Mouse (Mus musculus) lung, postnatal 25 days (tissue): Measurements from ENCODE around the gene Spred2.

ENCODE experiments used
- DNase-seq: peaks from one replicate; pipeline ENCODE4 v3.0.0; 2022; ENCODE audit warnings: low spot score

Spred2 gene

DNA sequence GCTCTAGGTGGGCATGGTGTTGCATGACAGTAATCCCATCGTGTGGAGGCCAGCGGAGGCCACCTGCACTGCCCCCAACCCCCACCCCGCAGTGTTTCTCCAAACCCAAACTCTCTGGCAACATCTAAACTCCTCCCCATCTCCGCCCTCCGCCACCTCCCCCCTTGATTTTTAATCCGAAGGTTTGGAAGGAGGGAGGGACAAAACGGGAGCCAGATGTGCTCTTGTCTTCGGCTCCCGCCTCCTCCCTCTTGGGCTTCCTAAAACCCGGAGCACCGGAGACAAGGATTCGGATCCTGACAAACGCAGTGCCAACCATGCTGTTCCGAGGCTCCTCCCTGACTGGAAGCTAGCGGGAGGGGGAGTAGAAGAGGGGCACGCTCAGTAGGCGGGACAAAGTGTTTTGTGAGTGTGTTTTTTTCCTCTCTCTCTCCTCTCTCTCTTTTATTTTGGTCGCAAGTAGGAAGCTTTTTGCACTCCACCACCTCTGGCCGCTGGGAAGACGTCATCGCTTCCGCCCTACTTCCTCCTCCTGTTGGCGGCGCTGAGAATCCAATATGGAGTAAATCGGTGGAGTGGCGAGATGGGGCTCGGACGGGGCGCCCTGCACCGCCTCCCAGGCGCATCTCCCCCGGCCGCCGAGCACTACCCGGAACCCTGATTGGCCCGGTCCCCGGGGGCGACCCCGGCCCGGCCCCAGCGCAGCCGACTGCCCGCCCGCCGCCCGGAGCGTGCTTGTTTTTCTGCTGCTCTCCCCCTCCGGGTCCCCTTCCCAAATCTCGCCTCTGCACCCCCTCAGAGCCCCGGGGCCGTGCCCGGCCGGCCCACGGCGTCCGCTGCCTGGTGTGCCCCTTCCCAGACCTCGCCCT lies at the start of gene Spred2:
Gene Spred2, plus strand, starts transcription at position 488 of the 869 bp plus-strand sequence.
- peak; percentile 92 for DNase-seq

DNA sequence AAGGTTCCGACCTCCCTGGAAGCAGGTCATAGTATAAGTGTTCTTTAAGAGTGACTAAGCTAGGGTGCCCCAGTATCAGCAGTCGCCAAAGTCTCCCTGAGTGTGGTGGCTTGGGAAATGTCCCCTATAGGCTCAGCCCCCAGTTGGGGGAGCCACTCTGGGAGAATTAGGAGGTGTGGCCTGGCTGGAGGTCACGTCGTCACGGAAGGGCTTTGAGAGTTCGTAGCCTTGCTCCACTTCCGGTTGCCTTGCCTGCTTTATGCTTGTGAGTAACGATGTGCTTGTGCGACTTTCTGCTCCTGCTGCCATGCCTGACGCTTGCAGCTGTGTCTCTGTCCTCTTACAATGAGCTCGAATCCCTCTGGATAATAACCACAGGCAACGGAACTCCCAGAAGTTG lies 48.6 kb upstream of the Spred2 start:
- DNase-seq = no peak

DNA sequence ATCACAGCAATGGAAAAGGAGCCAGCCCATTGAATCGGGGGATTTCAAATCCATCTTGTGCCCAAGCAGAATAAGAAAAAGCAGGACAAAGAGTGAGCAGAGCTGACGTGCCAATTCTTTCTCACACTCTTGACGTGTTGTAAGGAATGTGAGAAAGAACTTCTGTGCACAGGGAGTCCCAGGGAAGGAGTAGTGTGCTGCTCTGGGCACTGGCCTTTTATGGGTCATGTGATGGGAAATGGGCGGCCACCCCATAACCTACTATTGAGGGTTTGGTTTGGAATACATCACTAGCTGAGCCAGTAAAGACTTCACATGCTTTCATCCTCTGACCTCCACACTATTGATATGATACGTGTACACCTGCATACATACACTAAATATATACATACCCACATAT lies 48.2 kb upstream of the Spred2 start:
- DNase-seq = no peak

DNA sequence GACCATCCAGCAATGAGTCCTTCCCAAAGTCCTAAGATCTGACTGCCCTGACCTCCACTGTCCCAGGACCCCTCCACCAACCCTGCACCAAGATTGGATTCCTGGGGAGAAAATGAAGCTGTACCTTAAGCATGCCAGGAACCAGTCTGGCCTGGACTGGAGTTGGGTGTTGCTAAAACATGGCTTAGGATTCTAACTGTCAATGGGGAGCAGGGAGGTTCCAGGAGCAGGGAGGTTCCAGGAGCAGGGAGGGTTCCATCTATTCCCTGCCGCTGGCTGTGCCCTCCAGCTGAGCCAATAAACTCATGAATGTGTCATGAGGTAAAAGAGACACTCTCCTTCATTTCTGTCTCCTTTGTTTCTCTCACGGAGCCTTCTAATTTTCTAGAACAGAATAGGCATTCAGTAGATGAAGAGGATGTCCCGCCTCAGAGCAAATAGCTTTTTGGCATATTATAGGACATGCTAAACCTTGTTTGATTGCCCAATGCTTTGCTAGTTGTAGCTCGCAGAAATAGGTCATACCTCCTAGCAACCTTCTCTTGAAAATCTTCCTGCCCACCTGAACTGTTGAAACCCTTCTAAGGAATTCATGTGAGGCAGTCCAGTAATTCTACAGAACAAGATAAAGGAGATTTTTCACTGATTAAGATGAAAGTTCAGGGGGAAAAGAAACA lies 46.8 kb upstream of the Spred2 start:
- DNase-seq = no peak

DNA sequence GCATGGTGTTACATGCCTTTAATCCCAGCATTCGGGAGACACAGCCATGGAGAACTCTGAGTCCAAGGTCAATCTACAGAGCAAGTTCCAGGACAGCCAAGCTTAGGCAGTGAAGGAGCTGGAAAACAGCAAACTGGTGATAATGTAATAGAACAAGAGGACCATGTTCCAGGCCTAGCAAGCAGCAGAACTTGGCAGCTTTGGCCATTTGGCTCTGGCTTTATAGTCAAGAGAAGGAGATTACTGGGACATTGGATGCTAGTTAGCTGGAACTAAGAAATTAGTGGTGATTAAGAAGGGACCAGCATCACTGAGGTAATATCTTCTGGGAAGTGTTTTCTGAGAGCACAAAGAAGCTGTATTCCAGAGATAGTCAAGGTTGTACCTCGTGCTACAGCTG lies 42.8 kb upstream of the Spred2 start:
- DNase-seq = no peak

DNA sequence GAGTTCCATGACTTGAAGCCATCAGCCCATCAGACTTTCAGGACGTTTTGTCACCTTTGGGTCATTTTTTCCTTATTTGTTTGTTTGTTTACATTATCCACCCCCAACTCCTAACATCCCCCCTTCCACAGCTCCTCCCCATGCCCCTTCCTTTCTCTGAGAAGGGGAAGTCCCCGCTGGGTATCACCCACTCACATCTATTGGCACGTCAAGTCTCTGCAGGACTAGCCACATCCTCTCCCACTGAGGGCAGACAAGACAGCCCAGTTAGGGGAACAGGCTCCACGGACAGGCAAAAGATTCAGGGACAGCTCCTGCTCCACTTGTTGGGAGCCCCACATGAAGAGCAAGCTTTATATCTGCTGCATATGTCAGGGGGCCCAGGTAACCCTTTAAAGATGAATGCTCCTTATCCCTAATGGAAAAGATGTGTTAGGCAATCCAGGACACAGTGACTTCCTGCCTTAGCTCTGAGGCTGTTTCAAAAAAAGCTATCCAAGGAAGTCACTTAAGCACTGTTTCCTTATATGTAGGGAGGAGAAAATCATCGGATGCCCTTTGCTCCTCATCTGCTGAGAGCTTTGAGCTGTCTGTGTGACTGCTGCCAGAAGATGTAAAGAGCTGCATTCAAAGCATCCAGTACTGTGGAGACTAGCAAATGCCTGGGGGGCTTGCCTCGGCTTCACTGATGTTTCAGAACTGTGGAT lies 33.3 kb upstream of the Spred2 start:
- DNase-seq = no peak

DNA sequence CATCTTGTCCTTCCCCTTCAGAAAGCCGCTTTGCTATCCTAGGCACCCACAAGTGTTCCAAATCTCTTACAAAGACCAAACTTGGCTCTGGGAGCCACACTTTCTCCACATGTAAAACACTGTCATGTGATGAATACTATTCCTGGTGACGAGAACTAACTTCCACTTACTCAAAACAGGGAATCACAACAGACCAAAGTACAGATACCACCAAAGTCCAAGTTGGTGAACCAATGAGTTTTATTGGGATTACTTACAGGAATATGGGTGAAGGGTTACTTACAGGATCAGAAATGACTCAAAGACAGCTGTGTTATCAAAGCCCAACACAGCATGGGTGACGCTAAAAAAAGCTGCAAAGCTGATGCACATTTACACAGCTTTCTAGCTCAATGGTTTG lies 30.9 kb upstream of the Spred2 start:
- no peak for DNase-seq

DNA sequence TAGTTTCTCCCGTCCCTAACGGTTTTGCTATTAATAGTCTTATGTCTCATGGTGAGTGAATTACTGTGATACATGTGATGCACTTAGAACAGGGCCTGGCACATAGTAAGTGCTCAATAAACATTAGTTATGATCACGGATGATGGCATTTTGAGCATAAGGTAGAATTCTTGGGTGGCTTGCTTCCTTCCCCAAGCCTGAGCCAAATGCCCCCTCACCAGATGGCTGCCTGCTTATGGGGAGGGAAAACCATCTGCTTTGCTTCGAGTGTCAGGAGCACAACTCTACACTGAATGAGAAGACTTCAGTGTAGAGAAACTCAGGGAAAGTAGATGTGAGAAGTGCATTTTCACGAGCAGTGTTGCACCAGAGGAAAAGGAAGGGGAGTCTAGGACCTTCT lies 24.6 kb upstream of the Spred2 start:
- no peak for DNase-seq

DNA sequence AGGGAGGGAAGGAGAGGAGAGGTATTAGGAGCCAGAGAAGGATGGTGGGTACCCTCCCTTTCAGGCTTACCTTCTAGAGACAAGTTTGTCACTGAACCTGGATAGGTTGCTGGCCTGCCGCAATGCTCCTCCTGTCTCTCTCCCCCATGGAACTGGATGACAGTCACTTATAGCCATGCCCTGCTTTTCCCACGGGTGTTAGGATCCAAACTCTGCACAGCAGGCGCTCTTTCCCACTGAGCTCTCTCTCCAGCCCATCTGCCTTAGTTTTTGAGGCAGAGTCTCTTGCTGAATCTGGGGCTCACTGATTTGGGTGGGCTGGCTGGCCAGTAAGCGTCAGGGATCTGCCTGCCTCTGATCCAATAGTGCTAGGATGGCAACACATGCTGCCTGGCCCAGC lies 23.5 kb upstream of the Spred2 start:
- no peak for DNase-seq

DNA sequence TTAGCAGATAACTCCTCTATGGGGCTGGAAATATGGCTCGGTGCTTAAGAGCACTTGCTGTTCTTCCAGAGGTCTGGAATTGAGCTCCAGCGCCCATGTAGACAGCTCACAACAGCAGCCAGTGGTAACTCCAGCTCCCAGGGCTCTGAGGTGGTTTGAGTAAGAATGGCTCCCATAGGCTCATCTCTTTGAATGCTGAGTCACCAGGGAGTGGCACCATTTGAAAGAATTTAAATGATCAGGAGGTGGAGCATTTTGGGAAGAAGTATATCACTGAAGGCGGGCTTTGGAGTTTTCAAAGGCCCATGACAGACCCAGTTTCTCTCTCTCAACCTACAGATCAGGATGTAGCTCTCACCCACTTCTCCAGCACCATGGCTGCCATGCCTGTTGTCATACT lies 13.0 kb upstream of the Spred2 start:
- no peak for DNase-seq

DNA sequence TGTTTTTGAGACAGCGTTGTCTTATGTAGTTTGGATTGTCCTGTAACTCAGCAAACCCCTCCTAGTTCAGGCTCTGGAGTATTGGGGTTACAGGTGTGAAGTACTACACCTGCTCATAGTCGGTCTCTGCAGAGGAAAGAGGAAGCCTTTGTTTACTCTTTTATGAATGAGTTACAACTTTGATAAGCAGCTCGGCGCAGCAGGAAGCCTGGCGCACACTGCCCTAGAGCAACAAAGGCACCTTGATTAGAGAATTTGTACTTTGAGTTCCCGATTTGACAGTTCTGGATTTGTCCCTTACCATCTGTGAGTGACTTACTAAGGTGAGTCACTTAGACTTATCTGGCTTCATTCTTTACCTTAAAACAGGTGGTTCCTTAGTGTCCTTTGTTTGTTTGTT lies 12.0 kb upstream of the Spred2 start:
- DNase-seq = no peak

DNA sequence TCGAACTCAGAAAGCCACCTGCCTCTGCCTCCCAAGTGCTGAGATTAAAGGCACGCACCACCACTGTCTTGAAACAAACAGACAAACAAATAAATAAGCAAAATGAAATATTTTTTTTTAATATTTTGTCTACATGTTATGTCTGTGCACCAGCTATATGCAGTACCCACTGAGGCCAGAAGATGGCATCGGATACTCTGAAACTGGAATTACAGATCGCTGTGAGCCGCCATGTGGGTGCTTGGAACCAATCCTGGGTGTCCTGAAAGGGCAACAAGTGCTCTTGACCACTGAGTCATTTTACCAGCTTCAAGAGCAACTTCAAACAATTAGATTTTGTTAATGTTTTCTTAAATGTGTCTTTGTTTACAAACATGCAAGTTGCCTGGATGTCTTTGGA lies 11.5 kb upstream of the Spred2 start:
- DNase-seq = no peak

DNA sequence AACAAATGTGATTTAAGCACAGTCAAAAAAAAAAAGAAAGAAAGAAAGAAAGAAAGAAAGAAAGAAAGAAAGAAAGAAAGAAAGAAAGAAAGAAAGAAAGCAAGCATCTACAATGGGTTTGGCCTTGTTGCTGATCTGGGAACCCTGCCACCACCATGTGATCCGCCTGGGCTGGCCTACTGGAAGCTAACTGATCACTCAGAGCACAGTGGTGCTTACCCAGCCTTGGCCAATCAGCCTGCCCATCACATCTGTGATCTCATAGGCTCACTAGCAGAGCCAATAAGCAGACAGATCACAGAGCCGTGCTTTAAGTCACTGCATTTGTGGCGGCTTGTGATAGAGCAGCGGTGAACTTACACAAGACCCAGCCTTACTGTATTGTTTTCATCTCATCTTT lies 10.4 kb upstream of the Spred2 start:
- DNase-seq = no peak

DNA sequence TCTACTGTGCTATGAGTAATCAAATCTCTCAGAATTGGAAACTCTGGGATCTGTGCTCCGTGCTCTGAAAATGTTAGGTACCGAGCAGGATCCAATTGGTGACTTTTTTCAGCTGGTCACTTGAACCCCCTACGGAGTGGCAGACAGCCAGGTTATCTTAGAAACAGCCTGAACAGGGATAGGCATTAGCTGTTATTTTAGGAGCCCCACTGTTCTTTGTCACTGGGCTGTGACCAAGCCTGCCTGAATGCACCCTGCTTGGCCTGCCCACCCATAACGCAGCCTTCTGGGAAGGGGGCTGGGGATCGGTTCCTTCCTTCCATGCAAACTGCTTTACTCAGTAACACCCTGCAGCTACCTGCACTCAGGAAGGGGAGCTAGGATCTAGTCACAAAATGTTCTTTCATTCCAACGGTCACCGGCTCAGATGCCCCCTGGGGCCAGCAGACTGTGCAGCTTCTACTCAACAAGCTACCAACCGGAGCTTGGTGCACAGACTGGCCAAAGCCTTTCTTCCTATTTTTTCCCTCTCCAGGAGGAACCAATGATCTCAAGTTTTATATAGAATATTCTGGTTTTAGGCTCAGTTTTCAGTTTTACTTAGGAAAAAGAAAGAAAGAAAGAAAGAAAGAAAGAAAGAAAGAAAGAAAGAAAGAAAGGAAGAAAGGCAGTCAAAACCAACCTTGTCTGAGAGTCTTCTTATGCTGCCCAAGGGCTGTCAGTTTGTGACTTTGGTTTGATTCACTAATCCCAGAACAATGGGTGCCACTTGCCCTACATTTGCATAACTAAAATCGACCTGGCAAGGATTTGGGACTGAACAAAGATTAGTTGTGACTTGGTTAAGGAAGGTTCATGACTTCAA lies 6.6 kb upstream of the Spred2 start:
- DNase-seq = no peak

DNA sequence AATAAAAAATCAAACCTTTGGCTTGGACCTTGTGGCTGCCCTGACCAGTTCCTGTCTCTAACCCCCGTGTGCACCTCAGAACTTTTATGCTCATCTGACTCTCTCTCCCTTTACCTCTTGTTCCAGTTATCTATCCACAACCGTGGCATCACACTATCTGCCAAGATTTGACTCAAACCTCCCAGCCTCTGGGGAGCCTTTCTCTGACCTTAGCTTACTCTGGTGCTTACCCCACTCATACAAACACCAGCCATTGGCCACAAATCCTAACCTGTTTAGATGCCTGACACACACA lies 6.0 kb upstream of the Spred2 start:
- DNase-seq = no peak

DNA sequence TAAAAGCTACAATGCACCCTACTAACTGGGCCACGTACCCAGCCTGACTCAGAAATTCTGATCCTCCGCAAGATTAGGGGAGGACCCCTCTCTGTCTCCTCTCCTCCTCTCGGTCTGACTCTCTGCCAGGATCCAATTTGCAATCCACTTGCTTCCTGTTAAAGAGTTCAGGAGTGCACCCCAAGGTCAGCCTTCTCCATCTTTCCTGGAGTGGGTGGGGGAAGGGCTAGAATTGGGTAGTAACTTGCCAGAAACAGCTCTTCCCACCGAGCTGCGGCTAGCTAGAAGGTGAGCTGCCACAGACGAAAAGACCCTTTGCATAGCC lies 4.8 kb upstream of the Spred2 start:
- no peak for DNase-seq

DNA sequence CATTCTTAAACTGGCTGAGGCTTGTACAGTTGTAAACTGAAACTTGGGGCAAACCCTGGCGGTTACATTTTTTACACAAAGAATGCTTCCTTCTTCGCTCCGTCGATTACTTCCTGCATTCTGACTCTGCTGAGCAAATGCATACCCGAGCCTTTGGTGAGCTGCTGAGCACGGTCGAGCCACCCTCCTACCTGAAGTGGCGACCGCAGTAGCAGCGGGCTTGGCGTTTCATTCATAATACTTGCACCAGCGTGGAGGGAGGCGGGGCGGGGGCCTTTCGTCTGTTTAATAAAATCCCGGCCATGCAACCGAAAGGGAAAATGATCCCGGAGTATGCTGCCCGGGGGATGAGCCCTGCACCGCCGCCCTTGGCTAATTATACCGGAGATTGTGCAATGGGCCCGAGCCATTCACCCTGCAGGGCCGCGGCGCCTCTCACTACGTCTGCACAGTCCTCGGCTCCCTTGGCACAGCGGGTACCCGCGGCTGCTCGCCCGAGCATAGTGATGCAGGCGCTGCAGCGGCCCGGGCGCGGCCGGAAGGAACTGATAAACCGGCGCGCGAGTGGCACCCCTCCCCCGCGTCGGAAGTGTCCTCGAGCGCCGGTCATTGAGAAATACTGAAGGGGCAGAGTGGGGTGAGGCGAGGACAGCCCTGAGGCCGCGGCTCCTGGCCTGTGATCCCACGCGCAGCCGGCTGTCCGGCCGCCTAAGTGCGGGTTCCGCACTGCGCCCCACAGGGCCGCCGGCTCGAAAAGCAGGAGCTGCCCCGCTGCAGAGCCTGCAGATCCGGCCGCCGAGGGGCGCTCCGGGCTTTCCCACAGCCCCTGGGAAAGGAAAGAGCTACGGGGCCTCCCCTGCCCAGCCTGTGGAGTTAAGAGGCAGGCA lies 4.1 kb upstream of the Spred2 start:
- DNase-seq = peak; percentile 88

DNA sequence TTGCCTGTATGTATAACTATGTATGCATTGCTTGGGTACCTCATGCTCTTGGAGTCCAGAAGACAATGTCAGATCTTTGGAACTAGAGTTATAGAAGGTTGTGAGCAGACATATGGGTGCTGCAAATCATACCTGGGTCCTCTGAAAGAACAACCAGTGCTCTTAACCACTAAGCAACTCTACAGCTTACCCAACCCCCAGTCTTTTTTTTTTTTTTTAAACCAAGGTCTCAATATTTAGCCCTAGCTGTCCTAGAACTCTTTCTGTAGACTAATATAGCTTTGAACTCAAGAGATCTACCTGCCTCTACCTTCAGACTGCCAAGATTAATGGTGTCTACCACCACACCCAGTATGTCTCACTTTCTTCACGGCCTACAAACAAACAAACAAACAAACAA lies 2.5 kb upstream of the Spred2 start:
- DNase-seq = no peak

DNA sequence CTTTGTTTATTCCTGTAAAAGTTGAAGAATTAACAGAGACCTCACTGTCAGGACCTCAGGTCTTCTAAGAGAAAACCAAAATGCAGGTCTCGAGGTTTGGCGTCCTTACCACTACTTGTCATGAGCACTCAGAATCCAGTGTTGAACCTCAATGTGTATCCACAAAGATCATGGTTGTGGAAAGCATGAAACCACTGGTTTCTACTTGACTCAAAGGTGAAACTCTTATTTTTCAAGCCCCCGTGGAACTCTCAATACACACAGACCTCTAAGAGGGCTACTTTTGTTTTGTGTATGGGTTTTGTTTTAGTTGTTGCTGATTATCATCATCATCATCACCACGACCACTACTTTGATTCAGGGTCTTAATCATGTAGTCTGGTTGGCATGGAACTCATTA lies 2.0 kb upstream of the Spred2 start:
- DNase-seq = no peak

DNA sequence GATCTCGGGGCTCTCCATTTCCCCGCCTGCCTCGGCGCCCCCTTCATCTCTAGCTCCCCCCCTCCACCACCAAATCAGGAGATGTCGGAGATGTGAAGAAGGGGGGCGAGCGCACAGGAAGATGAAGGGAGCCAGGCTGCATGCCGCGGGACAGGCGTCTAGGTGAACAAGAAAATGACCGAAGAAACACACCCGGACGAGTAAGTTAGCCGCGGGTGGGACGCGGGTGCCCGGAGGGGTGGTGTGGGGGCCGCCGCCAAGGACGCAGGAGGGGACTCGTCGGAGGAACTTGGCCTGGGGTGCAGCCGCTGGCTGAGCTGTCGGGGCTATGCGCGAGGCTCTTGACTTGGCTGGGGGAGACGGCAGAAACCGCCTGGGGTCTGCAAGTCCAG lies 578 bp downstream of the Spred2 start:
- no peak for DNase-seq

DNA sequence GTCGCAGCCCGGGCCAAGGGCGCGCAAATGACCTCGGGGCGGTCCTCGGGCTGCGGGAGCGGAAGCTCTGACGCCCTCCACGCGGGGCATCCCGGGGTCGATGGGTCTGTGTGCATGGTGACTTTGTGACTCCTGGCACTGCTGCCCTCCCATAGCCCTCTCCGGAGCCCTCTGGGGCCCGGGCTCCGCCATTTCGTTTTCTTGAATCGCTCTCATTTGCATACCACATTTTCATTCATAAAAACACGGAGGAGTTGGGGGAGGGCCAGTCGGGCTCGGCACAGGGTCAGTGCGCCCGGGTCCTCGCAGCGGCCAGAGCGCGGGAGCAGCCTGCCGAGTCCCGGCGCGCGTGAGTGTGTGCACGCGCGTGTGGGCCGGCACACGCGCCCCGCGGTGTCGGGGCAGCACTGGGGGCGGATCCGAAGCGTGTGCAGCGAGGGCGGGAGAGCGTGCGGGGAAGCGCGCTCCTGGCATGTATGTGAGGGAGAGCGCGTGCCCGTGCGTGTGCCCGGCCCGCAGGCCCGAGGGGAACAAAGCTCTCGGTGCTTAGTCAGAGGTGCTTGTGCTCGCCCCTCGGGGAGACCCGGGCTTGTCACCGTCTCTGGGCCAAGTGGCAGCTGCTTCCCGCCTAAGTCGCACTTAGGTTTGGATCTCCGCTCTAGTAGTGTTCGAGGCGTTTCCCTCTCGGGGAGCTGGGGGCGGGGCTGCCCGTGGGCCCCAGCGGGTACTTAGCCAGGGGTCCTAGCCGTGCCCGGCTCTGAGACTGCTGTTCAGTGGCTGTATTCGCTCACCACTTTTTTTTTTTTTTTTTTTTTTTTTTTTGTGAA lies 1.2 kb downstream of the Spred2 start:
- peak; percentile 58 for DNase-seq
